Mouse (Mus musculus) neural tube, embryonic 13.5 days (tissue): ENCODE data around the gene Med14. TPM values are rescaled to one million over a fixed set of nuclear protein-coding genes. Genes with fewer than 3 reads are reported as not detected.
A peak's percentile ranks its signal among the peaks of the same experiment; 100 is the strongest.

Source experiments
- ATAC-seq: fragments of 200-750 bp; cut with Nextera tagmentation; 2 replicates; pipeline ENCODE4 v1.8.0; 2017; ENCODE audit warnings: low read depth, mild to moderate bottlenecking, moderate TSS enrichment, moderate library complexity
- H3K27ac ChIP-seq: fragments of 300-500 bp; sonication (generic); replicated peaks from 2 replicates; pipeline ENCODE4 v1.5.1; 2015; ENCODE audit warnings: moderate library complexity, mild to moderate bottlenecking, inconsistent platforms
- H3K27me3 ChIP-seq: fragments of 300-500 bp; sonication (generic); 2 replicates; pipeline ENCODE4 v1.6.1; 2015; ENCODE audit warnings: mild to moderate bottlenecking, inconsistent platforms
- H3K36me3 ChIP-seq: fragments of 300-500 bp; sonication (generic); 2 replicates; pipeline ENCODE4 v1.6.1; 2015; ENCODE audit warnings: mild to moderate bottlenecking, inconsistent platforms
- H3K4me1 ChIP-seq: fragments of 300-500 bp; sonication (generic); replicated peaks from 2 replicates; pipeline ENCODE4 v1.6.1; 2015; ENCODE audit warnings: inconsistent platforms
- H3K4me2 ChIP-seq: fragments of 300-500 bp; sonication (generic); 2 replicates; pipeline ENCODE4 v1.6.1; 2015; ENCODE audit warnings: inconsistent platforms, mild to moderate bottlenecking, moderate library complexity
- H3K4me3 ChIP-seq: fragments of 300-500 bp; sonication (generic); 2 replicates; pipeline ENCODE4 v1.5.1; 2015; ENCODE audit warnings: mild to moderate bottlenecking, inconsistent platforms
- H3K9ac ChIP-seq: fragments of 300-500 bp; sonication (generic); 2 replicates; pipeline ENCODE4 v1.6.1; 2015; ENCODE audit warnings: moderate library complexity, mild to moderate bottlenecking, inconsistent platforms
- H3K9me3 ChIP-seq: fragments of 300-500 bp; sonication (generic); 2 replicates; pipeline ENCODE4 v1.6.1; 2016; ENCODE audit warnings: inconsistent platforms
- WGBS: fragments of 180-500 bp; shearing (Covaris S2); methylation state at CpG from one replicate; pipeline ENCODE4 v1.1.7; 2015; 5-methylcytosine and 5-hydroxymethylcytosine counted together
- polyA plus RNA-seq: library from polyadenylated mRNA; unstranded; fragments of >200 nt; fragmentation: Nextera tagmentation; extraction: Ambion mirVana; gene quantifications from 2 replicates; pipeline ENCODE4 v1.2.1, GENCODE M21; 2015

Gene Med14
- polyA plus RNA-seq, 1 experiment from 2014 or later = 14.8 TPM

DNA sequence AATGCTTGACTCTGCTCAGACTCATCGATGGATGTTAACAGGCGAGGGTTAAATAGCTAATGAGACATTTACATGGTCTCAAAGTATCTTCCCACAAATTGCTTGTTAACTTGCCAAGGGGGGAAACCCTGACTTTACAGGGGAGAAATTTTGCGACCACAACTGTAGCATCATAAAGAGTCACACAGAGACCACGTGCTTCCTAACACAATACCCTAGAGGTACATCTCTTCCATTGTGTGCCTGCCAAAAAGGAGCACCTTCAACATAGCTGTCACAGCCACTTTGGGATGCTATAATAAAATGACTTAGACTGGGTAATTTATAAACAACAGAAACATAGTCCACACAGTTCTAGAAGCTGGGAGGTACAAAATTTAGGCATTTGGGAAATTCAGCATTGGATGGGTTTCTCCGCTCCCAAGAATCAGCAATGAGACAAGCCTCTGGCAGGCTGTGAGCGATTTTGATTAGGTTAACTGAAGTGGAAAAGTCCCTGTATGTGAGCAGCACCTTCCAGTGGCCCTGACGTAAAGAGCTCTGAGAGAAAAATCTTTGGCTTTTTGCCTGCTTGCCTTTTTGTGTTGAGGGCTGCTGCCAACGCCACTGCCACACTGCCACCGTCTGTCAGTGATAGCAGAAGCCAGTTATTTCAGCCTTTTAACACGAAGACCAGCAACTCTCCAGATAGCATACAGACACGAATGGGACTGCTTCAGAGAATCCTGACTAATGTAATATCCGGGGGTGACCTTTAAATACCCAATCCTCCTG lies 116.2 kb downstream of the Med14 start:
- H3K27me3 ChIP-seq = no peaks in the 10 kb centered on the region
- no peaks in the 10 kb centered on the region for H3K9me3 ChIP-seq
- WGBS = 48% methylated on average over 12 of the region's 12 CpGs
- peaks cover 5% of the 10 kb centered on the region; the same call in 1 of the 2 replicates for H3K36me3 ChIP-seq
- no peak overlapping the region for H3K4me2 ChIP-seq
- 0 out of 2 replicates have a peak, but pooled peaks cover 5% of the 10 kb centered on the region for H3K4me1 ChIP-seq
- H3K9ac ChIP-seq = no peak overlapping the region
- H3K4me3 ChIP-seq = no peak overlapping the region
- ATAC-seq = peak; percentile 15; the same call in 1 of the 2 replicates
- no peak overlapping the region; the same call in 1 of the 2 replicates for H3K27ac ChIP-seq

DNA sequence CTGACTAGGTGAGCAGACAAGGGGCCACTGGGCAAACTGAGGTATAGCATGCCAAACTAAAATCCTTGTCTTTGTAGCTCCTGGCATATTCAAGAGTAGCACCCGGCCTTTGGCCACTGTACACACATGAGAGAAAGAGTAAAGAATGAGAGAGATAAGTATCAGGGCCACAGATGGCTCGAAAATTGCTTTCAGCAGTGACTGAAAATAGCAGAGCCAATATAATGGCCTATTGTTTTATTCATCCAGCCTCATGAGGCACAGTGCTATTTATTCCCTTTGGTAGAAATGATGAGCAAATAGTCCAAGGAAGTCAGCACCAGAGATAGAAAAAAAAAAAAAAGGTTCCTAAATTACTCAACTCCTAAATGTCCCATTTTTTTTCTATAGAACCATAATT lies 116.9 kb downstream of the Med14 start:
- H3K9me3 ChIP-seq = no peaks in the 10 kb centered on the region
- H3K36me3 ChIP-seq = peaks cover 3% of the 10 kb centered on the region; the same call in 1 of the 2 replicates
- no peak overlapping the region for H3K4me3 ChIP-seq
- ATAC-seq = no peak
- H3K9ac ChIP-seq = no peak overlapping the region
- 0 out of 2 replicates have a peak, but pooled peaks cover 5% of the 10 kb centered on the region for H3K4me1 ChIP-seq
- H3K27me3 ChIP-seq = no peaks in the 10 kb centered on the region
- no peak overlapping the region for H3K4me2 ChIP-seq
- no peak overlapping the region for H3K27ac ChIP-seq
- WGBS = 48% methylated on average over 2 of the region's 2 CpGs

Other genes starting within 250 kb of the Med14 start
- 172 and 176 TPM in 2 replicates for gene Atp6ap2, start 174.3 kb downstream of the Med14 start, polyA plus RNA-seq
- gene 1810030O07Rik, start 88.4 kb downstream of the Med14 start, polyA plus RNA-seq = 27.5 and 28.4 TPM in 2 replicates